Mouse (Mus musculus) spleen, postnatal 14 days (tissue): ENCODE measurements around the gene Hoxa6.

Experiments used
- DNase-seq, 2 experiments: peaks; one replicate each; pipeline ENCODE4 v3.0.0; 2021 to 2022; ENCODE audit warnings: low spot score in 2 of 2

Gene Hoxa6

DNA sequence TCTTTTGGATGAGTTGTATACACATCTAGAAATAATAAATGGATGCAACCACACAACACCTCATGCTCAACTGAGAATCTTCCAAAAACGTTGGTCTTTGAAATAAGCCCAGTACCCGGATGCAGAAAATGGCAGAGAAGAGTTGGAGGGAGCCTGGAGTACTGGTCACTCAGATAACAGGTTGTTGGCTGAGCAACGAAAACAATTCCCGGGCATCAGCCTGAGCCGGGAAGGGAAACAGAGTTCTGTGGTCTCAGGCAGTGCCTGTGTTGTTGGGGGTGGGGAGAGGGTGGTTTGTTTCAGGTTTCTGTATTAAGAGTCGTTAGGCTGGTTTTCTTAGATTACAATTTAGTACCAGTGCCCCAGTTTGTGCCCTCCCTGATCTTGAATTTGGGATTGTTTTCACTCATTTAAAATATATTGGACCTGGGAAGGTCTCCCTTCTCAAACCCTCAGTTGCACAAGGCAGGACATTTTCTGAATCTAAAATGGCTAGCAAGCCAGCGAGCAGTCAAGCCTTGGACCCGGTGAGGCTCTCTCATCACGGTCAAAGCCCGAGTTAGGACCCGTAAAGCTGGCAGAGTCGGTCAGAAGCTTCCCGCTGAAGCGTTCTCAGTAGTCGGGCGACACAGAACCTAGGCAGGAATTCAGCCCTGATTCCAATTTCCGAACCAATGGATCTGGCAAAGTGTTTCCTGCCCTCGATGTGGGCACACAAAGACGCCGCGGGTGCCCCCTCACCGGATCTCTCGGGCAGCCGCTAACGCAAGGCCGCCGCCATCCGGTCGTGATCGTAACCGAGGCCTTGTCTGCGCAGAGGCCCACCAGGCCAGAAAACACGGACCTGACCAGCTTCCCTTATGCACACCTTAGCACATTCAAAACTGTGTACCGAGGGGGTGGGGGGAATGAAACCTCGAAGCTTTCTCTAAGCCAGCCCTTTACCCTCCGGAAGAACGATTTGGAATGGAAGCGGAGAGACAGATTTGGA lies 20.2 kb upstream of the Hoxa6 start:
- no peak for DNase-seq

GRCm38 (mm10) chr6:52227470-52228222 lies 19.1 kb upstream of the Hoxa6 start:
- no peak for DNase-seq

DNA sequence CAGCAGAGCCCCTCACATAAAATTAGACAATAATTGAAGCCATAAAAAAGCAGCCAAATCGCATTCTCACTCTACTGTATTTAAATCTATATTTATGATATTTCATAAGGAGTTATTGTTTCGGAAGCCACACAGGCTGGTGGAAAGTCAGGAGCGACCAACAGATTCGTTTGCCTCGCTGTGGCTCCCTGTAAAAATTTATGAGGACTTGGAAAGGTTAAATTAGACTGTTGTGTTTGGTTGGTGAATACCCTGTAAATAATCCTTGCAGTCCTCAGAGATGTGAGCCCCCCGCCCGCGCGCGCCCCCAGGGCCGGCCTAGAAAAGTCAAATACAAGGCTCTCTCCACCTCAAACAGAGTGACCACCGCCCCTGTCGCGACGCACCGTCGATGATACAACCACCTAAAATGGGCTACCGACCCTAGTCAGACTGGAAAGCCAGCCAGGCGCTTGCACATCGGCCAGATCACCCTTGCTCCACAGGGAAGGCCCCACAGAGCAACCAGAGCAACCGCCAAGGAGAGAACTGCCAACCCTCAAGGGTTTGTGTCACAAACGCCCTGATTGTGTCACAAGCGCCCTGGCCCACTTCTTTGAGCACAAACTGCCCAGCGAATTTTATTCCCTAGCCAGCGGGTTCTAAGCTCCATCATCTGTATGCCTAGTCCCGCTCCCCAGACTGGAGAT lies 18.2 kb upstream of the Hoxa6 start:
- DNase-seq: no peak

DNA sequence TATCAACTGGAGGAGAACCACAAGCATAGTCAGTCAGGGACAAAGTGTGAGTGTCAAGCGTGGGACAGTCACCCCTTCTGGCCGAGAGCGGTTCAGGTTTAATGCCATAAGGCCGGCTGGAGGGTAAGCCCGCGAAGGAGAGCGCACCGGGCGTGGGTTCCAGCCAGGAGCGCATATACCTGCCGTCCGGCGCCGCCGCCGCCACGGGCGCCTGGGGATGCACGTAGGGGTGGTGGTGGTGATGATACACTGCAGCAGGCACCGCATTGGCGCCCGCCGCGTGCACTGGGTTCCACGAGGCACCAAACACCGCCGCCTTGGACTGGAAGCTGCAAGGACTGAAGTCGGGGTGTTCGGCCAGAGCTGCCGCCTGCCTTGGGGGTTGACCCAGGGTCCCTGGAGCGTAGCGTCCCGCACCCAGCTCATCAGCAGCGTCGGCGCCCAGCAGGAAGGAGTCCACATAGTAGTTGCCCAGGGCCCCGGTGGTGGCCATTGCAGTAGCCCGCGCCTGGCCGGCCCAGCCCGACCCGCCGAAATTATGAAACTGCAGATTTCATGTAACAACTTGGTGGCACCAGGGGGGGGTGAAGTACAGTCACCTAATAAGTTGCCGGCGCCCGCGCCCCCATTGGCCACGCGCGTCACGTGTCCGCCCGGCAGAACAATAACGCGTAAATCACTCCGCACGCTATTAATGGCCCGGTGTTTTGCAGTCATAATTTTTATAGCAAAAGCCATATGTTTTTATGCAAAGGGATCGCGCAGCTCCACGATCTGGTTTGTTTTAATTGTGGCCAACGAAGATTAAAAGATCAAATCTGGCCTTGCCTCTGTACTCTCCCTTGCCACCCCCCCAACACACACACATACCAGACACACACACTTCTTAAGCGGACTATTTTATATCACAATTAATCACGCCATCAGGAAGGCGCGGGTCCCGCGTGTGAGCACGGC lies 17.4 kb upstream of the Hoxa6 start:
- DNase-seq: no peak

DNA sequence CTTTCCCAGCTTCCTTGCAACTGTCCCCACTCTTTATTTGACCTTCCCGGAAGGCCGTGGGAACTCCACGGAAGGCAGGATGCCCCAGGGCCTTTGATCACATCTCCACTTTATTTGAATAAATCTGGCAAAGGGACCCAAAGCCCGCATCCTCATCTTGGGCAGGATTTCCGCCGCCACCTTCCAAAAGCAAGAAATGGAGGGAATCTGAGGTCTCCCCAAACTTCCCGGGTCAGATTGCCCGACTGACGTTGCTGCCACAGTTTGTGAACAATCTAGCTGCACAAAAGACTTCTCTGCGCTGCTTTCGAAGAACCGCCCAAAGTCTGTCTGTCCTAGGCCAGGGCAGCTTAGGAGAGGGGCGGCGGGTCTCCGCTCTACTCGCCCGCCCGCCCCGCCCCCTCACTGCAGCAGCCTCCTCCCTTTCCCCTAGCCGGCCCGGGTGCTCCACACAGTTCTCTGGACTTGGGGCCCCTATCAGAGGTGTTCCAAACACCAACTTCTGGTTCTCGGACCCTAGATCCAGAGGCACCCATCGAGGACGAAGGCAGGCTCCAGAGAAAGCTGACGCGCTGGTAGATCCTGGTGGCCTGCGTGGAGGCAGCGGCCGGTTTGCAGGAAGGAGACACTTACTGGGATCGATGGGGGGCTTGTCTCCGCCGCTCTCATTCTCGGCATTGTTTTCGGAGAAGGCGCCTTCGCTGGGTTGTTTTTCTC lies 16.5 kb upstream of the Hoxa6 start:
- DNase-seq: no peak

DNA sequence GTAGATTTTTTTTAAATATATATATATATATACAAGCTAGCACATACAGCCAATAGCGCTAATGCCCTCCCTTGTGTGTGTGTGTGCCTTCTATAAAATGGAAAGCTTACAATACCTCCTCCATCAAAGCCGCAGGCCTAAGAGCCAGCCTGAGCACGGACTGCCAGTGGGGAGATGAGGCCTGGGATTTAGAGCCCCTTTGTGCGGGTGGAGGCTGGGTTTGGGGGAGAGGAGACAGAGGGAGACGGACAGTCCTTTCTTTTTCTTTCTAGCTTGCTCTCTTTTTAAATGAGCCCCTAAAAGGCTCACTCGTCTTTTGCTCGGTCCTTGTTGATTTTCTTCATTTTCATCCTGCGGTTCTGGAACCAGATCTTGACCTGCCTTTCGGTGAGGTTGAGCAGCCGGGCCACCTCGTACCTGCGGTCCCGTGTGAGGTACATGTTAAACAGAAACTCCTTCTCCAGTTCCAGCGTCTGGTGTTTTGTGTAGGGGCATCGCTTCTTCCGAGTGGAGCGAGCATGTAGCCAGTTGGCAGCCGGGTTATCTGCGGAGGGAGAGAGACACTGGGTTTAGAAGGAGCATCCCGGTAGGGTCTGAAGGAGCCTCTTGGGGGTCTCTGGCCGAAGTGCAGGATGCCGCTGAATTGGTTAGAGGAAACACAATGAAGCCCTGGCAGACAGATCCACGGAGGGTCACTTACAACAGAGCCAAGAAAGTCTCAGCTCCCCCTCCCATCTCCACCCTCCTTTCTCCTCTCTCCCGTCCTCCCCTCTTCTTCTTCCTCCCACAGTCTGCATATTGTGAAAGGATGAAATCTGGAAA lies 15.6 kb upstream of the Hoxa6 start:
- DNase-seq: no peak

DNA sequence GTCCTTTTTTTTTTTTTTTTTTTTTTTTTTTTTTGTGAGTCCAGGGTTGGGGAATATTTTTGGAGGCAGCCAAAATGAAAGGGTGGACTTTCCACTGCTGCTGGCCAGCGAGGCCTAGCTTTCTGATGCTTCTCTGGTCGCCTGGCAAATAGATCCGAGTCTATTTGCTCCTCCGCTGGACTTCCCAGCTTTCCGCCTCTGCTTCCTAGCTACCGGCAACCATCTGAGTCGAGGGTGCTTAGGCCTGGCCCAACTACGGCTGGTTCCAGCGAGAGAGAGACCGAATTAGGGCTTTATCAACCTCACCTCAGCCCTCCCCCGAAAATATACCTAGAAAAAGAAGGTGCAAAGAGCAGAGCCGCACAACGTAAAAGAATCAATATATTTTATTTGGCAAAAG lies 14.2 kb upstream of the Hoxa6 start:
- no peak for DNase-seq

DNA sequence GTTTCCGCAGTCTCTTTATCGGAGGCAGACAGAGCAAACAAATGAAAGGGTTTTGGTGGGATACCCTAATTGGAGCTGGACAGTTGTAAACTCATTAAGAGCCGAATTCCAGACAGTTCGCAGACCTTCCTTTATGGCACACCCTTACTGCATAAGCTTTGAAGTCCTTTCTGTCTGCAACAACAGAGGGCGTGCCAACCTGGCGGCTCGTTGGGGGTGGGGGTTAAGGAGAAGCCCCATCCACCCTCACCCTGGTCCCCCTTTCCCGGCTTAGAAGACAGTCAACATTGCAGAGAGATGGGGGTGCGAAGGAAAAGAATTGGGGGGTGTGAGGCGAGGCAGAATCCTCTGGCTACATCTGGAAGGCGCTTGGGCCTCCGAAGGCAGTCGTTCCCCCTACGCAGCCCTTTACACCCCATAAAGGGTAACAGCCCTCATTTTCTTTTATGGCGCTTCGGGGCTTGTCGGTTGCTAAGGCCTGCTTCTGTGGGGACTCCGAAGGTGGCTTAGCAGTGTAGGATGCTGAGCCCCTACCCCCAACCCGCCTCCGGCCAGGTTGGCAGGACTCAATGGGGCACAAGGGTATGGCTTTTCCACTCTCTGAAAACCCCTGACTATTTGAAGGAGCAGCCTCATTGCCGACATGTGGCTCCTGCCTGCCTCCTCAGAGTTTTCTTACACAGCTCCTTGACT lies 13.6 kb upstream of the Hoxa6 start:
- DNase-seq: no peak

DNA sequence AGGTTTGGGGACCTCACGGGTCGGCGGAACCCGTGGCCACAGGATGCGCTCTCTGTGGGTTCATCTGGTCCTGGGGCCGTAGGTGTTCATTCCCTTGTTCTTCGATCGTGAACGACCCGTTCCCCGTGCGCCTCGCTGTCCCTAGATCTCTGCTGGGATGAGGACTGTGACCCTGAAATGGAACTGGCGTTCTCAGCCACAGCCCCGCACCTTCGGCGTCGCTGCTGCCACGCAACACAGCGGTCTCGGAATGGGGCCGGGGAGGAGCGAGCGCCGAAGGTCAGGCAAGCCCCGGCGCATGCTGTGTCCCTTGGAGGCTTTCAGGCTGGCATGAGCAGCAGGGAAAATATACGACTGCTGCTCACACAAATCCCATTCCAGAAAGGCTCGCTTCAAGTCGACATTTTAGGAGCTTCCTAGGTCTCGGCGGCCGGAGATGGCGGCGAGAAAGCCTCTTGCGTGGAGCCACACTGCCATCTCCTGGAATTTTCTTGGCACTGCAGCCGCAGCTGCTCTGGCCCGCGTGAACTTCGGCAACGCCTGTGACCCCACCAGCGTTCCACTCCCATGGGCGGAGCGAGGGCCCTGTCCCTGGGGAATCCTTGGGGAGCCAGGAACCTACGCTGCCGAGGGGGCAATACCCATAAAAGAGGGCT lies 12.9 kb upstream of the Hoxa6 start, which contains the start of gene Hoxa7:
Gene Hoxa7, minus strand, starts transcription at position 518 of the 656 bp plus-strand sequence.
- peak; percentile 59 to 76 for DNase-seq

DNA sequence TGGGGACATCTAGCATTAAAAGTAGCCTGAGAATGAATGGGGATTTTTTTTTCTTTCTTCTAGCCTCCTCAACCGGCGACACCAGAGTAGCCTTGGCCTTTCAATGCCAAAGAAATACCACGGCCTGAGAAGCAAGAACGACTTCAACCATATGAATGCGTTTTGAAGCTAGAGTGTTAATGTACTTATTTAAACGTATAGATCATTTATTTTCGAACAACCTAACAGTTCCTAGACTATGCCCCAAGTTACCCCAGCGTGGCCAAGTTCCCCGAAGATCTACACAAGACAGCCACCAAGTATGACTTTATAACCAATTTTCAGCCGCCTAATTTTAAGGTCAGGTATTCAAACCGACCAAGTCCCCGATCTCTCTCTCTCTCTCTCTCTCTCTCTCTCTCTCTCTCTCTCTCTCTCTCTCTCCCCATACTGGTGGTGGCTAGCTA lies 12.4 kb upstream of the Hoxa6 start:
- no peak for DNase-seq

DNA sequence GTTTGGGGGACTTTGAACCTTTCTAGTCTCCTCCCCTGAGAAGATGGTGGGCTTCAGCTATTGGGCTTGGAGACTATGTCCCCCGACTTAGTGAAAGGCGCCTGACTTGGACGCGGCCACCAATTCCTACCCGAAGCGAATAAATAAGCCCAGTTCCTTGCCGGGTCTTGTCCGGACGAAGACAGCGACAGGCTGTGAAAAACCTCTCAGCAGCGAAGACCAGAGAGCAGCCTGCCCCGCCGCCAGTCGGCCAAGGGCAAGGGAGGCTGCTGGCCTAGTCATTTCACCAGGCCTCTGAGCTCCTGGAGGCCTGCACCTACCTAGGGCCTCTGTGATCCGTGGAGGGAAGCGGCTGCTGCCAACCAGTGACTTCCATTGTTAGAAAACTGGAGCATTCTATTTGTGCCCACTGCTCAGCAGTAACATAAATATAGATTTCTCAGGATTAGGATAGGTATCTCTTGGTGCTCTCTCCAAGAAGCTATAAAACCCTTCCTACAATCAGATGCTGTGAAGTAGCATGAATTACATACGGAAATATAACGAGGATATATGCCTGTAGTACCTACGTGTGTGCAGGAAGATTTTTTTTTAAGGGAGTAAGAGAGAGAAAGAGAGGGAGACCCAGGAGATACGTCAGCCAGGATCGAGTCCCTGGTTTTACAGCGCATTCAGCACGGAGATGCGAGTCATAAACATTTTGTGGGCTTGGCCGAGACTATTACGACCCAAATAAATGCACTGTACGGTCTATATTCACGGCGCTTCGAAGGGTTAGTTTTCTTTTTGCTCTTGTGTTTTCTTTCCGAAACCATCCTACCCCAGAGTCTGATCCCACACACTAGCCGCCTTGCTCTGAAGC lies 11.7 kb upstream of the Hoxa6 start:
- DNase-seq: no peak

GRCm38 (mm10) chr6:52219234-52219942 lies 10.9 kb upstream of the Hoxa6 start:
- DNase-seq: no peak

DNA sequence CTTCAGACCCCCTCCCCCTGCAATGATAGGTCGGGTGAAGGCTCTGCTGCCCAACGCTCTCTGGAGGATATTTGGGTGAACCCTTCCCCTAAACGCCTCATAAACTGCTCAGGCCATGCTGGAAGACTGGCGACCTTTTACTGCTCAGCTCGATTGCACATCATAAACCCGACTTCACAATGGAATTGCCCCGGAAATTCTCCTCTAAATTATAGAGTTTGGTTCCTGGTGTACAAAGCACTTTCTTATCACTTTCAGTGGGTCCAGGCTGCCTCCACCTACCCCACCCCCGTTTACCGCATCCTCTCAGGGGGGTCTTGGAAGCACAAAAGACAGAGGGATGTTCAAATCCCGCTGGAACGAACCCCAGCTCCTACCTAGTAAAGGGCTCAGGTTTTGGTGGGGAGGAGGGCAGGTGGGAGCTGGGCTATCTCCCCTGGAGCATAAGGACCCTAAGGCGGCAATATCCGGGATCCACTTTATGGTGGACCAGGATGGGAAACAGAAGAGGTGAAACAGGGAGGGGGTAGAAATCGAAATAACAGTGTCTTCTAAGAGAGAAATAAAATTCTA lies 10.2 kb upstream of the Hoxa6 start:
- no peak for DNase-seq

GRCm38 (mm10) chr6:52217895-52218642 lies 9.5 kb upstream of the Hoxa6 start:
- DNase-seq: no peak

- no peak for DNase-seq
Observed at GRCm38 (mm10) chr6:52217459-52217768, 8.9 kb upstream of the Hoxa6 start.
